Mouse (Mus musculus) ES-Bruce4 (cell line): ENCODE results near the gene Dennd5b. TPM values are rescaled to one million over a fixed set of nuclear protein-coding genes. Genes with fewer than 3 reads are reported as not detected.

Source experiments
- H3K27ac ChIP-seq: 2 replicates; pipeline ENCODE4 v1.5.1; 2012; ENCODE audit warnings: low read length, inconsistent platforms; ENCODE audit not compliant: insufficient read depth
- H3K27me3 ChIP-seq: 2 replicates; pipeline ENCODE4 v1.6.1; 2012; ENCODE audit warnings: mild to moderate bottlenecking, low read length, inconsistent platforms; ENCODE audit not compliant: control insufficient read depth, poor library complexity, insufficient read depth, severe bottlenecking
- H3K36me3 ChIP-seq: 2 replicates; pipeline ENCODE4 v1.6.1; 2012; ENCODE audit warnings: inconsistent platforms, mild to moderate bottlenecking, low read length, moderate library complexity; ENCODE audit not compliant: control insufficient read depth, poor library complexity, insufficient read depth, severe bottlenecking
- H3K4me1 ChIP-seq: one replicate; pipeline ENCODE4 v1.8.1; 2011; ENCODE audit warnings: low read length; ENCODE audit not compliant: control insufficient read depth, insufficient read depth
- H3K4me3 ChIP-seq: 2 replicates; pipeline ENCODE4 v1.5.1; 2011; ENCODE audit warnings: low read depth, mild to moderate bottlenecking, low read length
- H3K9ac ChIP-seq: 2 replicates; pipeline ENCODE4 v1.6.1; 2012; ENCODE audit warnings: low read depth, mild to moderate bottlenecking, inconsistent platforms; ENCODE audit not compliant: poor library complexity, severe bottlenecking
- H3K9me3 ChIP-seq: replicated peaks from 2 replicates; pipeline ENCODE4 v1.6.1; 2012; ENCODE audit warnings: mild to moderate bottlenecking, low read length, inconsistent platforms; ENCODE audit not compliant: control insufficient read depth, poor library complexity, insufficient read depth, severe bottlenecking
- CTCF ChIP-seq: IDR thresholded peaks from one replicate; pipeline ENCODE4 v1.8.1; 2011; ENCODE audit warnings: low read depth, low read length
- EP300 ChIP-seq: IDR thresholded peaks from 2 replicates; pipeline ENCODE4 v1.6.1; 2011; ENCODE audit warnings: low read depth, low read length; ENCODE audit not compliant: insufficient read depth
- POLR2A ChIP-seq: IDR thresholded peaks from one replicate; pipeline ENCODE4 v1.8.1; 2011; ENCODE audit warnings: low read length; ENCODE audit not compliant: insufficient read depth
- polyA plus RNA-seq: library from polyadenylated mRNA; stranded (reverse); fragments of >200 nt; gene quantifications from 2 replicates; pipeline ENCODE4 v1.2.4, GENCODE M21; 2011; ENCODE audit warnings: low read depth; ENCODE audit not compliant: missing spikeins, insufficient read depth, insufficient read length

The Dennd5b gene
- 13.2 and 14.3 TPM in 2 replicates for polyA plus RNA-seq

- TF ChIP-seq CTCF (no peak), POLR2A (no peak), EP300 (no peak)
- Histone ChIP-seq H3K4me3 (peak within 1 kb of the TSS; percentile 68), H3K9me3 (no peaks in the 10 kb centered on the region), H3K27me3 (no peaks in the 10 kb centered on the region), H3K27ac (no peak within 1 kb of the TSS), H3K9ac (peak within 1 kb of the TSS; percentile 87), H3K4me1 (no peaks in the 10 kb centered on the region), H3K36me3 (no peaks in the 10 kb centered on the region)
These were observed at the start of gene Dennd5b for GRCm38 (mm10) chr6:149101076-149101942. Gene Dennd5b, minus strand, starts transcription at chr6:149101680.

DNA sequence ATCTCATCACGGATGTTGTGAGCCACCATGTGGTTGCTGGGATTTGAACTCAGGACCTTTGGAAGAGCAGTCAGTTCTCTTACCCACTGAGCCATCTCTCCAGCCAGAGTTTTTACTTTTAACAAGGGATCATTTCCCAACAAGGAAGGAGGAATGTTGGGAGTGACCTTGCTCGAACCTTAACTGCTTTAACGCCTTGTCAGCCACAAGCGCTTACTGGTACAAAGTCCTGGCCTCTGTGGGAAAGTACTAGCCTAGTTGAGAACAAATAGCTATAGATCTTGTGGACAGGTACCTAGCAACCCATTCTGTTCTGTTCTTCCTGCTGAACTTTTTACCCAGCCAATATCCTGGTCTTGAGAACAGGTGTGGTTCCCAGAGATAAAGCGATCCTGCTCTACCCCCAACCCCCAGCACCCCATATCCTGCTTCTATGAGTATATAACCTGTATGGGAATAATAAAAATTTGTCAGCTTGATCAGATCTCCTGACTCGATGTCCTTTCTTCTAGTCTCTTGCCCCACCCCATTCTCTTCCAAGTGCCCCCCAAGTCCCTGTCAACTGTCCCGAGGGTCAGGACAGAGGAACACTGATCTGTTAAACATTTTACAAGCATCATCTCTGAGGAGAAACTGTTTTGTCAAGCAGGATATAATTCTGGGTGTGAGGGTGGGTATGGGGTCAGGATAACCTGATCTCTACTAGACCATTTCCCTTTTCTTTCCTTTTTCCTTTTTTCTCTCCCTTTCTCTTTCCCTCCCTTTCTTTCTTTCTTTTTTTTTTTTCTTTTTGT lies 47.2 kb upstream of the Dennd5b start:
- Histone ChIP-seq H3K27ac (no peak overlapping the region), H3K9ac (no peak overlapping the region), H3K27me3 (no peaks in the 10 kb centered on the region), H3K9me3 (no peaks in the 10 kb centered on the region), H3K4me3 (no peak overlapping the region), H3K36me3 (peaks cover 24% of the 10 kb centered on the region), H3K4me1 (no peaks in the 10 kb centered on the region)
- TF ChIP-seq CTCF (no peak), EP300 (no peak), POLR2A (no peak)

DNA sequence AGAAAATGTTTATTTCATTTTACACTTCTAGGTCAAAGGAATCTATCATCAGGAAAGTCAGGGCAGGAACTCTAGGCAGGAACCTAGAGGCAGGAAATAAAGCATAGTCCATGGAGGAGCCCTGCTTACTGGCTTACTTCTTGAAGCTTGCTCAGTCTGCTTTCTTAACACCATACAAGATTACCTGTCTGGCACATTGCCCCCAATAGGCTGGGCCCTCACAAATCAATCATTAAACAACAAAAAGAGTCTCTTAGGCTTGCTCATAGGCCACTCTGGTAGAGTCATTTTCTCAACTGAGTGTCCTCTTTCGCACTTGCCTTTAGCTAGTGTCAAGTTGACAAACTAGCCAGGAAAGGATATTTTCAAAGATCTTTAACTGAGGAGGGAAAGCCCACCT lies 43.7 kb upstream of the Dennd5b start:
- H3K9ac ChIP-seq = no peak overlapping the region
- H3K27ac ChIP-seq = no peak overlapping the region
- no peaks in the 10 kb centered on the region for H3K27me3 ChIP-seq
- H3K4me3 ChIP-seq = no peak overlapping the region
- no peaks in the 10 kb centered on the region for H3K4me1 ChIP-seq
- H3K36me3 ChIP-seq = peaks cover 22% of the 10 kb centered on the region
- H3K9me3 ChIP-seq = no peaks in the 10 kb centered on the region
- TF ChIP-seq EP300 (no peak), CTCF (no peak), POLR2A (no peak)

DNA sequence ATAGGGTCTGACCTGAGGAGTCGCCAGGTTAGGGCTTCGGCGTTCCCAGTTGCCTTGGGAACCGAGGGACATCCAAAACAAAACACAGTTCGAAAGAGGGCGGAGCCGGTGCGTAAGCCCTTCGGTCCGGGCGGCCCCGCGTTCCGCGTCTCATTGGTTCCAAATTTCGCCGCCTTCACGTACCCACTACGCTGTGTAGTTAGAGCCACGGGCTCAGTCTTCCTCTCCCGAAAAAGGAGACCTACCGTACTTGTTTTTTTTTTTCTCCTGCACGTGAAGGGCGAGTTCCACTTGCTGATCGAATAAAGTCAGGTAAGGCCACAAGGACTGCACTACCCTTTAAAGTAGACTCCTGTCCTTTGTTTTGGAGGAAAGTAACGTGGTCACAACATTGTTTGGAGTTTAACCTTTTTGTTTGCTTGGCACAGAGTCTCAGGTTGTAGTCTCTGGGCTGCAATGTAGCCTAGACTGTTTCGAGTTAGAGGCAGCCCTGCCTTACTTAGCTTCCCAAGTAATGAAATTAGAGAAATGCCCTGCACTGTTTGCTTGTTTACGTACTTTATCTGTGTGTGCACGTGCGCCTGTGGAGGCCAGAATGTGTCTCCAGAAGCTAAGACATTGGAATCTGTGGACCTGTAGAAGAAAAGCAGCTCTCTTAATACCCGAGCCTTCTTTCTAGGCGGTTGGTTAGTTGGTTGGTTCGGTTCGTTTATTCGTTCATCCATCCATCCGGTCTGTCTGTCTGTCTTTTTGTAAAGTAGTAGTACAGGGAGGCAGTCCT lies 40.1 kb upstream of the Dennd5b start:
- H3K4me3 ChIP-seq = peak overlapping the region; percentile 92
- no peaks in the 10 kb centered on the region for H3K9me3 ChIP-seq
- H3K27me3 ChIP-seq = no peaks in the 10 kb centered on the region
- no peaks in the 10 kb centered on the region for H3K4me1 ChIP-seq
- peaks cover 9% of the 10 kb centered on the region for H3K36me3 ChIP-seq
- TF ChIP-seq EP300 (peak; percentile 66; the same call in 1 of the 2 replicates), CTCF (no peak), POLR2A (peak; percentile 29)
- peak overlapping the region; percentile 51; the same call in 1 of the 2 replicates for H3K27ac ChIP-seq
- peak overlapping the region; percentile 92 for H3K9ac ChIP-seq

DNA sequence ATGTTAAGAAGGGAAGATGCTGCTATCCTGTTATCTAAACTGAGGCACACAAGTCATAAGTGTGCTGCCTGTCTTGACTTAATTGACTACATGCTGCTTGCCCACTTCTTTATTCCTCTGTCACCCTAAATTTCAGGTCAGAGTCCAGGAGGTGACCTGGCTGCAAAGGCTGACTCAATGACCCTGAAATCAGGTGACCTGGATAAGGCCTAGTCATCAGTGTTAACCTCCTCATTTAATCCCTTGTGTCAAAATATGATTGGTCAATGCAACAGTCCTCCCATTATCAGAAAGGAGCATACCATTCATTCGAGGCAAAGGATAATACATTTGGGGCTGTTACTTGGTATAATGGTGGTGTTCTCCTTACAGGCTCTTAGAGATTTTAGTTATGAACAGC lies 38.0 kb upstream of the Dennd5b start, which contains the start of gene Etfbkmt:
Etfbkmt (plus strand) TSS at position 379 of the 400 bp plus-strand sequence.
- TF ChIP-seq CTCF (no peak), EP300 (no peak), POLR2A (no peak)
- Histone ChIP-seq H3K9ac (no peak within 1 kb of the TSS), H3K4me1 (no peaks in the 10 kb centered on the region), H3K4me3 (no peak within 1 kb of the TSS), H3K27me3 (no peaks in the 10 kb centered on the region), H3K36me3 (peaks cover 5% of the 10 kb centered on the region), H3K27ac (no peak within 1 kb of the TSS), H3K9me3 (no peaks in the 10 kb centered on the region)
